Mouse (Mus musculus) heart, embryonic 16.5 days (tissue): Measurements from ENCODE around the gene Arhgap24. TPM values are rescaled to one million over a fixed set of nuclear protein-coding genes. Genes with fewer than 3 reads are reported as not detected.

Experiments used
- ATAC-seq: fragments of 200-750 bp; cut with Nextera tagmentation; replicated peaks from 2 replicates; pipeline ENCODE4 v1.8.0; 2017; ENCODE audit warnings: moderate number of reproducible peaks; ENCODE audit not compliant: insufficient read depth, low FRiP score; ENCODE audit errors: extremely low read depth
- H3K27ac ChIP-seq: fragments of 300-500 bp; sonication (generic); 2 replicates; pipeline ENCODE4 v1.5.1; 2014; ENCODE audit warnings: mild to moderate bottlenecking, low read length, control low read depth, moderate library complexity
- H3K27me3 ChIP-seq: fragments of 300-500 bp; sonication (generic); 2 replicates; pipeline ENCODE4 v1.6.1; 2014; ENCODE audit warnings: low read length, mixed read lengths; ENCODE audit not compliant: control insufficient read depth, insufficient read depth
- H3K36me3 ChIP-seq: fragments of 300-500 bp; sonication (generic); 2 replicates; pipeline ENCODE4 v1.6.1; 2014; ENCODE audit not compliant: control insufficient read depth, insufficient read depth
- H3K4me1 ChIP-seq: fragments of 300-500 bp; sonication (generic); 2 replicates; pipeline ENCODE4 v1.6.1; 2014; ENCODE audit warnings: low read length, mixed read lengths; ENCODE audit not compliant: control insufficient read depth, insufficient read depth
- H3K4me2 ChIP-seq: fragments of 300-500 bp; sonication (generic); 2 replicates; pipeline ENCODE4 v1.6.1; 2014; ENCODE audit warnings: low read depth, mild to moderate bottlenecking, control low read depth, low read length
- H3K4me3 ChIP-seq: fragments of 300-500 bp; sonication (generic); 2 replicates; pipeline ENCODE4 v1.5.1; 2014; ENCODE audit warnings: mild to moderate bottlenecking, control low read depth, low read length
- H3K9ac ChIP-seq: fragments of 300-500 bp; sonication (generic); 2 replicates; pipeline ENCODE4 v1.6.1; 2014; ENCODE audit warnings: low read length, control low read depth
- H3K9me3 ChIP-seq: fragments of 300-500 bp; sonication (generic); replicated peaks from 2 replicates; pipeline ENCODE4 v1.6.1; 2016; ENCODE audit warnings: low read length; ENCODE audit not compliant: control insufficient read depth
- WGBS: fragments of 180-500 bp; shearing (Covaris S2); extraction: QIAGEN DNeasy Blood & Tissue Kit; methylation state at CpG from one replicate; pipeline ENCODE4 v1.1.7; 2014; 5-methylcytosine and 5-hydroxymethylcytosine counted together
- polyA plus RNA-seq: library from polyadenylated mRNA; unstranded; fragments of >200 nt; fragmentation: Nextera tagmentation; extraction: Ambion mirVana; gene quantifications from 2 replicates; pipeline ENCODE4 v1.2.1, GENCODE M21; 2015

Gene Arhgap24
- polyA plus RNA-seq, 1 experiment from 2014 or later, result 18.2 TPM

- no peak for ATAC-seq
- H3K9me3 ChIP-seq, result no peaks in the 10 kb centered on the region
- H3K4me2 ChIP-seq, result no peak overlapping the region
- no peaks in the 10 kb centered on the region for H3K36me3 ChIP-seq
- H3K27ac ChIP-seq, result no peak overlapping the region
- H3K9ac ChIP-seq, result no peak overlapping the region
- no peak overlapping the region for H3K4me3 ChIP-seq
- H3K4me1 ChIP-seq, result no peaks in the 10 kb centered on the region; the same call in 1 of the 2 replicates
- no peaks in the 10 kb centered on the region for H3K27me3 ChIP-seq
- WGBS, result 71% methylated on average over 2 of the region's 2 CpGs
Measured at GRCm38 (mm10) chr5:102693192-102693591, 212.0 kb downstream of the Arhgap24 start.

- H3K9ac ChIP-seq, result no peak overlapping the region
- no peak overlapping the region for H3K27ac ChIP-seq
- H3K27me3 ChIP-seq, result no peaks in the 10 kb centered on the region
- ATAC-seq, result no peak
- H3K4me3 ChIP-seq, result no peak overlapping the region
- no peaks in the 10 kb centered on the region for H3K36me3 ChIP-seq
- H3K4me1 ChIP-seq, result no peaks in the 10 kb centered on the region; the same call in 1 of the 2 replicates
- no peaks in the 10 kb centered on the region for H3K9me3 ChIP-seq
- no peak overlapping the region for H3K4me2 ChIP-seq
- WGBS, result 67% methylated on average over 3 of the region's 3 CpGs
Measured at GRCm38 (mm10) chr5:102693871-102694270, 212.7 kb downstream of the Arhgap24 start.

- H3K4me2 ChIP-seq, result no peak overlapping the region
- H3K9ac ChIP-seq, result no peak overlapping the region
- H3K4me1 ChIP-seq, result no peaks in the 10 kb centered on the region; the same call in 1 of the 2 replicates
- H3K27me3 ChIP-seq, result no peaks in the 10 kb centered on the region
- no peak for ATAC-seq
- no peak overlapping the region for H3K4me3 ChIP-seq
- WGBS, result 71% methylated on average over 1 of the region's 1 CpGs
- H3K36me3 ChIP-seq, result no peaks in the 10 kb centered on the region
- no peak overlapping the region for H3K27ac ChIP-seq
- H3K9me3 ChIP-seq, result no peaks in the 10 kb centered on the region
Measured at GRCm38 (mm10) chr5:102697784-102698183, 216.6 kb downstream of the Arhgap24 start.

GRCm38 (mm10) chr5:102698396-102698795 lies 217.2 kb downstream of the Arhgap24 start:
- Histone ChIP-seq H3K9me3 (no peaks in the 10 kb centered on the region), H3K4me1 (no peaks in the 10 kb centered on the region; the same call in 1 of the 2 replicates), H3K27ac (no peak overlapping the region), H3K4me2 (no peak overlapping the region), H3K9ac (no peak overlapping the region), H3K27me3 (no peaks in the 10 kb centered on the region), H3K36me3 (no peaks in the 10 kb centered on the region), H3K4me3 (no peak overlapping the region)
- no peak; the same call in 1 of the 2 replicates for ATAC-seq
- 62% methylated on average over 5 of the region's 5 CpGs for whole genome bisulfite sequencing

DNA sequence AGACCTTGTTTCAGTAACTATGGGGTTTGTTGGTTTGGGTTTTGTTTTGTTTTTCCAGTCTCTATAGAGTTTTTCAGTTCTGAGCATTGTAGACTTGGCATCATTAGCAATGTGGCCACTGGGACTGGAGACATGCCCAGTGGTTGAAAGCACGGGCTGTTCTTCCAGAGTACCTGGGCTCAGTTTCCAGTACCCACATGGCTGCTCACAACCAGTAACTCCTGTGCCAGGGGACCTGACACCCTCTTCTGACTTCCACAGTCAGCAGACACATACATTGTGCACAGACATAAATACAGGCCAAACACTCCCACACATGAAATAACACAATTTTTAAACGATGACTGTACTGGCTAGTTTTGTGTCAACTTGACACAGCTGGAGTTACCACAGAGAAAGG lies 217.7 kb downstream of the Arhgap24 start:
- Histone ChIP-seq H3K9me3 (no peaks in the 10 kb centered on the region), H3K4me2 (no peak overlapping the region), H3K4me3 (no peak overlapping the region), H3K4me1 (no peaks in the 10 kb centered on the region; the same call in 1 of the 2 replicates), H3K36me3 (no peaks in the 10 kb centered on the region), H3K27me3 (no peaks in the 10 kb centered on the region), H3K27ac (no peak overlapping the region), H3K9ac (no peak overlapping the region)
- no peak for ATAC-seq
- 73% methylated on average over 2 of the region's 2 CpGs for WGBS

DNA sequence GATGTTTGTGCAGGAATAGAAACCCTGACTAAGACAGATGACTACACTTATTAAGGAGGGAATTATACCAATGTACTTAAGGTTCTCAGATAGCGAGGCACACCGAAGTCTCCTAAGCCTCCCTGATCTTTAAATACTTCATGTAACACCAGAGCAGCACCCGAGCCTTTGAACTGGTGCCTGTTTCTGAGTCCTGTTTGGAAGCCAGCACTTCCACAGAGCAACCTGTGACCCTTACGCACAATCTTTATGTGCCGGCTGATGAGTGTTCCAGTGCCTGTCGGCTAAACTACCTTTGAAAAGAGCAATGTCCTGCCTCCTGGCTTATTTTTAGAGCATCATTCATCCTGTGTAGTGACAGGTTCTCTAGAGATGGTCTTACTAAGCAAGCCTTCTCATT lies 221.4 kb downstream of the Arhgap24 start:
- no peak overlapping the region for H3K9ac ChIP-seq
- no peak for ATAC-seq
- H3K4me3 ChIP-seq, result no peak overlapping the region
- H3K4me1 ChIP-seq, result no peaks in the 10 kb centered on the region; the same call in 1 of the 2 replicates
- no peak overlapping the region for H3K4me2 ChIP-seq
- 60% methylated on average over 6 of the region's 6 CpGs for WGBS
- H3K9me3 ChIP-seq, result no peaks in the 10 kb centered on the region
- no peaks in the 10 kb centered on the region for H3K36me3 ChIP-seq
- no peaks in the 10 kb centered on the region for H3K27me3 ChIP-seq
- no peak overlapping the region for H3K27ac ChIP-seq

DNA sequence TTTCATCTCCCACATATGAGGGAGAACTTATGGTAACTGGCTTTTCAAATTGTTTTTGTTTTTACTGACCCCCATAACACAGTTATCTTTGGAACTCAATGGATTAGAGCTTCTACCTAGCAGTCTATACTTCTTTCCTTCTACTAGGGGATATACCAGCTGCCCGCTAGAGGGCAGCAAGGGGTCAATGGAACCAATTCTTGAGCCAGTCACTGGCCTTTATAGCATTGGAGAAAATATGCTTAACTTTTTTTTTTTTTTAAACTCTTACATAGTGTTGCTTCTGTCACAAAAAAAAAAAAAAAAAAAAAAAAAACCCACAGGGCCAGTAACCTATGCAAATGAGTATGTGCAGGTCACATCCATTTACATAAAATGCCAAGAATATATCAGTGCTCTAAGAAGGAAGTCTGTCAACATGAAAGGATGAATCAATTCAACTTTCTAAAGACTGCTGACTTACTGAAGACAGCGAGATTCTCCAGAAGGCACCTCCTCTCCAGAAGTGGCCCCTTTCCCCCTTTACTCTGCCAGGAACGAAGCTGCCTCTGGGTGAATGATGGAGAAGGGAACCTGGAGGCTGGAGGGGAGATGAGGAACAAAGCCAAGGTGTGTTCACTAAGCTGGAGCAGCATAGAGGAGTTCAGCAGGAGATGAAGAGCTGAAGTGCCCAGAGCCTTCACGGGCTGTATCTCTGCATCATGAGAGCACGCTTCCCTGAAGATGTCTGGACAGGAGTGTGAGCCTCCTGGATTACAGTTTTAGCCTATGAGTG lies 222.3 kb downstream of the Arhgap24 start:
- H3K36me3 ChIP-seq, result no peaks in the 10 kb centered on the region
- H3K9me3 ChIP-seq, result no peaks in the 10 kb centered on the region
- 47% methylated on average over 5 of the region's 5 CpGs for WGBS
- H3K9ac ChIP-seq, result no peak overlapping the region
- no peaks in the 10 kb centered on the region for H3K27me3 ChIP-seq
- ATAC-seq, result no peak
- H3K4me2 ChIP-seq, result no peak overlapping the region
- no peak overlapping the region for H3K4me3 ChIP-seq
- no peak overlapping the region for H3K27ac ChIP-seq
- H3K4me1 ChIP-seq, result no peaks in the 10 kb centered on the region

GRCm38 (mm10) chr5:102705170-102705569 lies 224.0 kb downstream of the Arhgap24 start:
- Histone ChIP-seq H3K9ac (no peak overlapping the region), H3K4me3 (no peak overlapping the region), H3K27me3 (no peaks in the 10 kb centered on the region), H3K4me1 (no peaks in the 10 kb centered on the region), H3K27ac (no peak overlapping the region), H3K36me3 (no peaks in the 10 kb centered on the region), H3K4me2 (no peak overlapping the region), H3K9me3 (no peaks in the 10 kb centered on the region)
- no peak for ATAC-seq
- WGBS, result 36% methylated on average over 2 of the region's 2 CpGs

- Histone ChIP-seq H3K9me3 (no peaks in the 10 kb centered on the region), H3K27me3 (no peaks in the 10 kb centered on the region), H3K4me3 (no peak overlapping the region), H3K27ac (no peak overlapping the region), H3K36me3 (no peaks in the 10 kb centered on the region), H3K9ac (no peak overlapping the region), H3K4me2 (no peak overlapping the region), H3K4me1 (no peaks in the 10 kb centered on the region)
- WGBS, result 86% methylated on average over 7 of the region's 7 CpGs
- ATAC-seq, result no peak
Measured at GRCm38 (mm10) chr5:102710336-102710735, 229.1 kb downstream of the Arhgap24 start.
